In the genomic region with DNA sequence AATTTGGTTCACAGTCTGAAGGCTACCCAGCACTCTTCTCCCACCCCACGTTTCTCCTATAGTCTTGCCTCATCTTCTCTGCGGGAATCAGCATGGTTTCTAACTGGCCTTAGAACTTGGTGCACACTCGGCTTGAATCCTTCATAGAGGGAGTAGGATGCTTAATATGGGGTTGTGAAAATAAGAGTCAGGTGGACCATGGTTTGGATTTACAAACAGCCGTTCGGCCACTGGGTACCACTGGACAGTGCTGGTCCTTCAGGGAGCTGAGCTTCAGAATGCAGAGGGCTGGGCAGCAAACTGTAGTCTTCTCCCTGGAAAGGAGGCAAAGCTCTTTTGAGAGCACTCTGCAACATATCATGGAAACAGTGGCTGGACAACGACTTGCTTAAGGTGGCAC, we compare ENCODE assay signal across 16 mouse cellular contexts. TPM values are rescaled to one million over a fixed set of nuclear protein-coding genes. Genes with fewer than 3 reads are reported as not detected.
"Had no signal": no experiment of that assay in that cellular context is flagged by ENCODE, and none has a peak within 500 bp of the region (broad histone marks: within the 10 kb centered on the region; RNA-seq: fewer than 3 reads in every experiment).

No protein-coding gene starts in this region.

- H3K36me3 ChIP-seq: liver, embryonic 13.5 days; midbrain, embryonic 15.5 days; neural tube, embryonic 13.5 days had no signal

- H3K9me3 ChIP-seq: liver, embryonic 13.5 days; midbrain, embryonic 15.5 days; neural tube, embryonic 13.5 days had no signal

- H3K27ac ChIP-seq: kidney, postnatal 0 days; liver, embryonic 13.5 days; midbrain, embryonic 15.5 days; neural tube, embryonic 13.5 days had no signal

- DNase-seq: kidney, adult 18-20 months; kidney, adult 9 months; kidney, postnatal 25 days; liver, embryonic 13.5 days; lung, adult 2 months; lung, postnatal 14 days; lung, postnatal 4 days; thymus, postnatal 25 days had no signal

- H3K4me3 ChIP-seq: liver, embryonic 13.5 days; midbrain, embryonic 15.5 days; myocyte; neural tube, embryonic 13.5 days had no signal

- ATAC-seq: intestine, embryonic 16.5 days; midbrain, embryonic 15.5 days had no signal

- H3K9ac ChIP-seq: liver, embryonic 13.5 days; midbrain, embryonic 15.5 days; neural tube, embryonic 13.5 days had no signal

- H3K27me3 ChIP-seq: liver, embryonic 13.5 days; midbrain, embryonic 15.5 days; neural tube, embryonic 13.5 days had no signal

- H3K4me1 ChIP-seq: liver, embryonic 13.5 days; midbrain, embryonic 15.5 days; neural tube, embryonic 13.5 days had no signal

- H3K4me2 ChIP-seq: liver, embryonic 13.5 days; midbrain, embryonic 15.5 days; neural tube, embryonic 13.5 days had no signal

RNA-seq across cellular contexts. Expression of a gene that starts 19.0 kb away (rescaled TPM):
- total RNA-seq: layer of hippocampus, postnatal 14 days; liver, adult 2 months; monocyte, adult 5-6 weeks had no signal
- polyA plus RNA-seq: liver, adult 2 months; neural tube, embryonic 13.5 days had no signal
